Mouse (Mus musculus): ENCODE data around the gene Pelo. TPM values are rescaled to one million over a fixed set of nuclear protein-coding genes. Genes with fewer than 3 reads are reported as not detected.
A peak's percentile ranks its signal among the peaks of the same experiment; 100 is the strongest.

Gene Pelo
- total and polyA plus RNA-seq, 2 experiments from 2014 or later, result 7.8 to 16.0 TPM

- Histone ChIP-seq H3K4me3 (ENCODE audit: low read length) (no peak overlapping the region), H3K9me3 (ENCODE audit: low read length) (no peaks in the 10 kb centered on the region), H3K36me3 (ENCODE audit: insufficient read depth, low read length) (no peaks in the 10 kb centered on the region), H3K4me2 (ENCODE audit: low read depth, low read length) (no peak overlapping the region), H3K9ac (replicated peaks; ENCODE audit: low read length) (no peak overlapping the region), H3K4me1 (ENCODE audit: insufficient read depth, low read length) (no peaks in the 10 kb centered on the region), H3K27ac (no peak overlapping the region), H3K27me3 (ENCODE audit: insufficient read depth, low read length) (no peaks in the 10 kb centered on the region)
- TF ChIP-seq CTCF (IDR thresholded peaks at IDR 0.05; ENCODE audit: low read depth), result no peak
- DNase-seq (ENCODE audit: low spot score) (no peak), ATAC-seq (no peak)
- 93% methylated on average over 6 of the region's 6 CpGs for WGBS
Measured at GRCm38 (mm10) chr13:115072386-115072785, 17.6 kb downstream of the Pelo start.

- no peaks in the 10 kb centered on the region for H3K9me3 ChIP-seq (ENCODE audit: low read length)
- H3K27ac ChIP-seq, result no peak overlapping the region
- 91% methylated on average over 3 of the region's 3 CpGs for WGBS
- no peak for TF ChIP-seq CTCF (IDR thresholded peaks at IDR 0.05; ENCODE audit: low read depth)
- H3K4me2 ChIP-seq (ENCODE audit: low read depth, low read length), result no peak overlapping the region
- H3K27me3 ChIP-seq (ENCODE audit: insufficient read depth, low read length), result no peaks in the 10 kb centered on the region
- no peaks in the 10 kb centered on the region for H3K36me3 ChIP-seq (ENCODE audit: insufficient read depth, low read length)
- no peak overlapping the region for H3K9ac ChIP-seq (replicated peaks; ENCODE audit: low read length)
- H3K4me3 ChIP-seq (ENCODE audit: low read length), result no peak overlapping the region
- no peak for DNase-seq (ENCODE audit: low spot score)
- no peak for ATAC-seq
- H3K4me1 ChIP-seq (ENCODE audit: insufficient read depth, low read length), result no peaks in the 10 kb centered on the region
Measured at GRCm38 (mm10) chr13:115071431-115071830, 18.6 kb downstream of the Pelo start.

- Histone ChIP-seq H3K27ac (no peak overlapping the region), H3K4me2 (ENCODE audit: low read depth, low read length) (no peak overlapping the region), H3K4me1 (ENCODE audit: insufficient read depth, low read length) (no peaks in the 10 kb centered on the region), H3K9me3 (ENCODE audit: low read length) (no peaks in the 10 kb centered on the region), H3K27me3 (ENCODE audit: insufficient read depth, low read length) (no peaks in the 10 kb centered on the region), H3K36me3 (ENCODE audit: insufficient read depth, low read length) (no peaks in the 10 kb centered on the region), H3K9ac (replicated peaks; ENCODE audit: low read length) (no peak overlapping the region), H3K4me3 (ENCODE audit: low read length) (no peak overlapping the region)
- no peak for ATAC-seq
- no peak for DNase-seq (ENCODE audit: low spot score)
- TF ChIP-seq CTCF (IDR thresholded peaks at IDR 0.05; ENCODE audit: low read depth), result no peak
- 95% methylated on average over 1 of the region's 1 CpGs for WGBS
Measured at GRCm38 (mm10) chr13:115067968-115068330, 22.0 kb downstream of the Pelo start.

DNA sequence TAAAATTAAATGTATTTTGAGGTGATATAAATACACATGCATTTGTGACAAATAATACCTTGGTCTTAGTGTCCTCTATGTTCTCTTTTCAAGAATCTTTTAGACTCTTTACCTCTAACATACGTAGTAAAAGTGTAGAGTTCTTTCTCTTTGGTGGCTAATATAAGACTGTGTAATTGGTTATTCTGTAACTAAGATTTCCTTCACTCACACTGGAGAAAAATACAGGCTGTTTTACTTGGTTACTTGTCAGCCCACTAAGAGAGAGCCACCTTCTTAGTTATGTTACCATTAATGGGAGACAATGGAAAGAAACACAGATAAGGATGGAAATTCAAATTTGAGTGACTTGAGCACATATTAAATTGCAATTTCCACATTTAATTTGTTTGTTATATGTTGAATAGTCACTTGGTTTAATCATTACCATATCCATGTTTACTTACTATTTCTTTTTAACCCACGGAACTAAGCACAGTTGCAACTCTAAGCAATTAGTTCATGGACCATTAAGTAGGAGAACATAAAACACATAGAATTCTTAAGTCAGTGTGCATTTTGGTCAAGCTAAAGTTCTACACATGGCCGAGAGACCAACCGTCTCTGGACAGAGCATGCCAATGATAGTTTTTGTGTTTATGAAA is 22.5 kb downstream of the Pelo start:
- no peak for ATAC-seq
- 86% methylated on average over 4 of the region's 4 CpGs for WGBS
- no peak for DNase-seq (ENCODE audit: low spot score)
- Histone ChIP-seq H3K9ac (replicated peaks; ENCODE audit: low read length) (no peak overlapping the region), H3K9me3 (ENCODE audit: low read length) (no peaks in the 10 kb centered on the region), H3K27ac (no peak overlapping the region), H3K27me3 (ENCODE audit: insufficient read depth, low read length) (no peaks in the 10 kb centered on the region), H3K36me3 (ENCODE audit: insufficient read depth, low read length) (no peaks in the 10 kb centered on the region), H3K4me1 (ENCODE audit: insufficient read depth, low read length) (no peaks in the 10 kb centered on the region), H3K4me2 (ENCODE audit: low read depth, low read length) (no peak overlapping the region), H3K4me3 (ENCODE audit: low read length) (no peak overlapping the region)
- no peak for TF ChIP-seq CTCF (IDR thresholded peaks at IDR 0.05; ENCODE audit: low read depth)

GRCm38 (mm10) chr13:115057555-115057954 is 32.4 kb downstream of the Pelo start:
- TF ChIP-seq CTCF (IDR thresholded peaks at IDR 0.05; ENCODE audit: low read depth), result no peak
- Histone ChIP-seq H3K36me3 (ENCODE audit: insufficient read depth, low read length) (no peaks in the 10 kb centered on the region), H3K4me1 (ENCODE audit: insufficient read depth, low read length) (no peaks in the 10 kb centered on the region), H3K4me2 (ENCODE audit: low read depth, low read length) (no peak overlapping the region), H3K4me3 (ENCODE audit: low read length) (no peak overlapping the region), H3K9ac (replicated peaks; ENCODE audit: low read length) (no peak overlapping the region), H3K27ac (no peak overlapping the region), H3K27me3 (ENCODE audit: insufficient read depth, low read length) (no peaks in the 10 kb centered on the region), H3K9me3 (ENCODE audit: low read length) (no peaks in the 10 kb centered on the region)
- DNase-seq (ENCODE audit: low spot score) (no peak), ATAC-seq (no peak)
- 82% methylated on average over 5 of the region's 5 CpGs for WGBS

GRCm38 (mm10) chr13:115054783-115055182 is 35.2 kb downstream of the Pelo start:
- Histone ChIP-seq H3K36me3 (ENCODE audit: insufficient read depth, low read length) (no peaks in the 10 kb centered on the region), H3K9me3 (ENCODE audit: low read length) (no peaks in the 10 kb centered on the region), H3K4me1 (ENCODE audit: insufficient read depth, low read length) (no peaks in the 10 kb centered on the region), H3K9ac (replicated peaks; ENCODE audit: low read length) (no peak overlapping the region), H3K4me3 (ENCODE audit: low read length) (no peak overlapping the region), H3K27ac (no peak overlapping the region), H3K27me3 (ENCODE audit: insufficient read depth, low read length) (no peaks in the 10 kb centered on the region), H3K4me2 (ENCODE audit: low read depth, low read length) (peak overlapping the region; percentile 27)
- DNase-seq (ENCODE audit: low spot score) (peak; percentile 31), ATAC-seq (0 out of 2 replicates have a peak, but pooled peaks have one; percentile 38)
- 10% methylated on average over 9 of the region's 9 CpGs for WGBS
- no peak for TF ChIP-seq CTCF (IDR thresholded peaks at IDR 0.05; ENCODE audit: low read depth)

GRCm38 (mm10) chr13:115052568-115052967 is 37.4 kb downstream of the Pelo start:
- no peaks in the 10 kb centered on the region for H3K36me3 ChIP-seq (ENCODE audit: insufficient read depth, low read length)
- H3K4me3 ChIP-seq (ENCODE audit: low read length), result no peak overlapping the region
- no peak overlapping the region for H3K4me2 ChIP-seq (ENCODE audit: low read depth, low read length)
- H3K9me3 ChIP-seq (ENCODE audit: low read length), result no peaks in the 10 kb centered on the region
- no peaks in the 10 kb centered on the region for H3K27me3 ChIP-seq (ENCODE audit: insufficient read depth, low read length)
- H3K9ac ChIP-seq (replicated peaks; ENCODE audit: low read length), result no peak overlapping the region
- 52% methylated on average over 7 of the region's 7 CpGs for WGBS
- no peaks in the 10 kb centered on the region for H3K4me1 ChIP-seq (ENCODE audit: insufficient read depth, low read length)
- H3K27ac ChIP-seq, result no peak overlapping the region
- DNase-seq (ENCODE audit: low spot score) (no peak), ATAC-seq (no peak)
- no peak for TF ChIP-seq CTCF (IDR thresholded peaks at IDR 0.05; ENCODE audit: low read depth)

Measured in hindbrain, postnatal 0 days (tissue).